Mouse (Mus musculus): ENCODE measurements at regions not wholly inside any gene's neighbourhood (a gene's known extent, or its start where the extent isn't known, plus 50 kb on each side); places are given as distances from the start of the nearest gene placed in this dataset.

GRCm38 (mm10) chr10:111558675-111559340 is 52.7 kb downstream of the Phlda1 start:
- DNase-seq (ENCODE audit: low read depth, low spot score): no peak

- DNase-seq (ENCODE audit: low read depth, low spot score): no peak
Observed at GRCm38 (mm10) chr10:111559341-111560246, 53.5 kb downstream of the Phlda1 start.

GRCm38 (mm10) chr10:111562628-111563027 is 56.5 kb downstream of the Phlda1 start:
- DNase-seq (ENCODE audit: low read depth, low spot score): no peak

- no peak for DNase-seq (ENCODE audit: low read depth, low spot score)
Observed at GRCm38 (mm10) chr10:111566873-111567381, 60.8 kb downstream of the Phlda1 start.

GRCm38 (mm10) chr10:111570501-111571258 is 64.6 kb downstream of the Phlda1 start:
- DNase-seq (ENCODE audit: low read depth, low spot score): no peak

- DNase-seq (ENCODE audit: low read depth, low spot score): no peak
Observed at GRCm38 (mm10) chr10:111574231-111574630, 68.1 kb downstream of the Phlda1 start.

- no peak for DNase-seq (ENCODE audit: low read depth, low spot score)
Observed at GRCm38 (mm10) chr10:111574812-111575211, 68.7 kb downstream of the Phlda1 start.

GRCm38 (mm10) chr10:111575256-111575655 is 69.2 kb downstream of the Phlda1 start:
- DNase-seq (ENCODE audit: low read depth, low spot score): no peak

GRCm38 (mm10) chr10:111575926-111576325 is 69.8 kb downstream of the Phlda1 start:
- DNase-seq (ENCODE audit: low read depth, low spot score): peak; percentile 28

- no peak for DNase-seq (ENCODE audit: low read depth, low spot score)
Observed at GRCm38 (mm10) chr10:111576395-111577069, 70.4 kb downstream of the Phlda1 start.

- peak; percentile 88 for DNase-seq (ENCODE audit: low read depth, low spot score)
Observed at GRCm38 (mm10) chr10:111578536-111578935, 72.5 kb downstream of the Phlda1 start.

- DNase-seq (ENCODE audit: low read depth, low spot score): no peak
Observed at GRCm38 (mm10) chr10:111579481-111579880, 73.4 kb downstream of the Phlda1 start.

- DNase-seq (ENCODE audit: low read depth, low spot score): no peak
Observed at GRCm38 (mm10) chr10:111580401-111581100, 74.5 kb downstream of the Phlda1 start.

GRCm38 (mm10) chr10:111581847-111582246 is 75.8 kb downstream of the Phlda1 start:
- DNase-seq (ENCODE audit: low read depth, low spot score): no peak

GRCm38 (mm10) chr10:111582321-111583123 is 76.4 kb downstream of the Phlda1 start:
- no peak for DNase-seq (ENCODE audit: low read depth, low spot score)

- DNase-seq (ENCODE audit: low read depth, low spot score): no peak
Observed at GRCm38 (mm10) chr10:111583124-111583743, 77.1 kb downstream of the Phlda1 start.

GRCm38 (mm10) chr10:111583744-111584152 is 77.7 kb downstream of the Phlda1 start:
- DNase-seq (ENCODE audit: low read depth, low spot score): no peak

- DNase-seq (ENCODE audit: low read depth, low spot score): no peak
Observed at GRCm38 (mm10) chr10:111587891-111588611, 82.0 kb downstream of the Phlda1 start.

- DNase-seq (ENCODE audit: low read depth, low spot score): no peak
Observed at GRCm38 (mm10) chr10:111589186-111589585, 83.1 kb downstream of the Phlda1 start.

Data from CD4-positive helper T cell, adult 2 months (primary cell).